Mouse (Mus musculus): ENCODE data around the gene Guca1a. TPM values are rescaled to one million over a fixed set of nuclear protein-coding genes. Genes with fewer than 3 reads are reported as not detected.
"Not testable (repeated sequence)": the region's sequence is repeated elsewhere in the genome, so short reads cannot be mapped to it uniquely, and the experiment has no call there.

Guca1a gene
- total RNA-seq (2021) = not detected

GRCm38 (mm10) chr17:47400451-47400850, at the start of gene Guca1a:
Gene Guca1a (minus strand): TSS chr17:47400584.
- DNase-seq = no peak

GRCm38 (mm10) chr17:47449432-47449831, 49.0 kb upstream of the Guca1a start:
- no peak for DNase-seq

- no peak for DNase-seq
These were observed 48.4 kb upstream of the Guca1a start for GRCm38 (mm10) chr17:47448523-47449372.

- DNase-seq = no peak
These were observed 46.2 kb upstream of the Guca1a start for GRCm38 (mm10) chr17:47446561-47446960.

GRCm38 (mm10) chr17:47446025-47446424, 45.6 kb upstream of the Guca1a start:
- no peak for DNase-seq

- no peak for DNase-seq
These were observed 45.1 kb upstream of the Guca1a start for GRCm38 (mm10) chr17:47445518-47445917.

- no peak for DNase-seq
These were observed 43.7 kb upstream of the Guca1a start for GRCm38 (mm10) chr17:47444113-47444512.

GRCm38 (mm10) chr17:47442271-47442670, 41.9 kb upstream of the Guca1a start:
- DNase-seq = no peak

GRCm38 (mm10) chr17:47441296-47442051, 41.1 kb upstream of the Guca1a start:
- DNase-seq = no peak

- DNase-seq = no peak
These were observed 40.0 kb upstream of the Guca1a start for GRCm38 (mm10) chr17:47440359-47440890.

- DNase-seq = no peak
These were observed 39.1 kb upstream of the Guca1a start for GRCm38 (mm10) chr17:47439396-47440028.

- DNase-seq = no peak
These were observed 38.2 kb upstream of the Guca1a start for GRCm38 (mm10) chr17:47438611-47439010.

- DNase-seq = no peak
These were observed 36.6 kb upstream of the Guca1a start, which contains the start of gene 1700001C19Rik for GRCm38 (mm10) chr17:47436907-47437547. Gene 1700001C19Rik (minus strand): TSS chr17:47437376.

GRCm38 (mm10) chr17:47436156-47436906, 35.9 kb upstream of the Guca1a start, which contains the start of gene AI661453:
Gene AI661453 (plus strand): TSS chr17:47436615.
- DNase-seq = no peak

- DNase-seq = no peak
These were observed 30.4 kb upstream of the Guca1a start for GRCm38 (mm10) chr17:47430815-47431214.

GRCm38 (mm10) chr17:47428831-47429304, 28.5 kb upstream of the Guca1a start:
- no peak for DNase-seq

- no peak for DNase-seq
These were observed 26.9 kb upstream of the Guca1a start for GRCm38 (mm10) chr17:47427316-47427715.

- no peak for DNase-seq
These were observed 23.8 kb upstream of the Guca1a start for GRCm38 (mm10) chr17:47424186-47424585.

GRCm38 (mm10) chr17:47422616-47423015, 22.2 kb upstream of the Guca1a start:
- DNase-seq = not testable (repeated sequence)

- no peak for DNase-seq
These were observed 21.2 kb upstream of the Guca1a start for GRCm38 (mm10) chr17:47421566-47421965.

- DNase-seq = no peak
These were observed 19.8 kb upstream of the Guca1a start for GRCm38 (mm10) chr17:47420195-47420594.
